Mouse (Mus musculus) ES-E14 (cell line): ENCODE measurements around the gene Piezo1.

Experiments used
- CHD2 ChIP-seq: IDR thresholded peaks from 2 replicates; pipeline ENCODE4 v1.6.1; 2014; ENCODE audit warnings: mild to moderate bottlenecking, low read depth, low read length, inconsistent platforms
- HCFC1 ChIP-seq: IDR thresholded peaks from 2 replicates; pipeline ENCODE4 v1.6.1; 2012; ENCODE audit warnings: low read length, inconsistent platforms, borderline replicate concordance; ENCODE audit not compliant: insufficient read depth
- MAFK ChIP-seq: IDR thresholded peaks from 2 replicates; pipeline ENCODE4 v1.6.1; 2014; ENCODE audit warnings: mild to moderate bottlenecking, low read depth, low read length, inconsistent platforms; ENCODE audit not compliant: insufficient read depth
- ZC3H11A ChIP-seq: IDR thresholded peaks from 2 replicates; pipeline ENCODE4 v1.6.1; 2012; ENCODE audit warnings: low read depth, mild to moderate bottlenecking, inconsistent platforms, low read length, borderline replicate concordance

DNA sequence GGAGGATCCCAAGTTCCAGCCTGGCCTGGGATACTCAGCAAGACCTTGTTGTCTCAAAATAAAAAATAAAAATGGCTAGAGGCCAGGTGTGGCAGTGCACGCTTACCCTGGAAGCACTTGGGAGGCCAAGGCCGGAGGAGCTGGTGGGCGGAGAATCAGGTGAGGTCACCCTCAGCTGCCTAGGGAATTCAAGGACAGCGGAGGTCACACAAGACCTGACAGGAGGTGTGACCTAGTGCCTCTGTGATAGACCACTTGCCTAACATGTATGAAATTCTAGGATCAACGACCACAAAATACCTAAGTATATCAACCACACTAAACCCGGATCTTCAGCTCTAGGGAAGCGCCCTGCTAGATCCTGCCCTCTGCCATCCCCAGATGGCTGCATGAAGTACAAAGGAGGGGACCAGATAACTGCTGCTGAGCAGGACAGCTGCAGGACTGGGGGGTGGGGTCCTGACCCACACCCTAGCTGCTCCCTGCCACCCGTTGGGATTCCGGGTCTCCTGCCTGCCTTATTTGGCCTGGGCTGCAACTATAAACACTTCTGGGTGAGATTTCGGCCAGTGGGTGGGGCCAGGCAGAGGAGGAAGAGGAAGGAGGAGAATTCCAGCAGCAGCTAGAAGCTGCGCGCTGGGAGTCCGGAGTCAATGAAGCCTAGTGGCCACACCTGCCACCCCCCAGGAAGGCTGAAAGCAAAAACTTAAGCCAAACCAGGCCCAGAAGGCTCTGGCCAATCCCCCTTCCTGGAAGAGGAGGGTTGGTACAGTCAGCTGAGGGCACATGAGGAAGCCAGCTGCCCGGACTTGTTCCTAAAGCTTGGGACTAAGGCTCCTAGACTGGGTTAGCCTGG lies 28.1 kb downstream of the Piezo1 start:
- TF ChIP-seq CHD2, result no peak
- no peak for TF ChIP-seq ZC3H11A
- no peak for TF ChIP-seq MAFK
- TF ChIP-seq HCFC1, result no peak
